In genomic region chr12:102461177-102461576, GRCm38 (mm10) we compare ENCODE assay signal across 11 mouse cellular contexts. TPM values are rescaled to one million over a fixed set of nuclear protein-coding genes. Genes with fewer than 3 reads are reported as not detected.
DNase-seq lines count a peak whose midpoint lies in the region; ATAC-seq and TF ChIP-seq lines count a peak whose summit lies in the region.
"Had no signal": no experiment of that assay in that cellular context is flagged by ENCODE, and none has a peak within 500 bp of the region (broad histone marks: within the 10 kb centered on the region; RNA-seq: fewer than 3 reads in every experiment).

No protein-coding gene starts in this region.

- 69% methylated on average over 5 of the region's 5 CpGs for WGBS in embryonic facial prominence, embryonic 11.5 days
- 71% methylated on average over 5 of the region's 5 CpGs for WGBS in embryonic facial prominence, embryonic 10.5 days
- 42% methylated on average over 5 of the region's 5 CpGs for WGBS in liver, embryonic 14.5 days (ENCODE audit: insufficient replicate concordance)

- H3K79me2 ChIP-seq in MEL (ENCODE audit: control insufficient read depth, insufficient read depth, low read length, poor library complexity): no peaks in the 10 kb centered on the region

- TF ChIP-seq EP300 in liver, embryonic 14.5 days (IDR thresholded peaks at IDR 0.05; ENCODE audit: low read depth): no peak
- TF ChIP-seq EP300 in MEL (IDR thresholded peaks at IDR 0.05; ENCODE audit: low read depth in 1 of 2, low read length in 2 of 2): no peak

- peak; percentile 91 for TF ChIP-seq RAD21 in MEL (IDR thresholded peaks at IDR 0.05; ENCODE audit: low read depth, low read length)

- H3K9ac ChIP-seq in embryonic facial prominence, embryonic 11.5 days (replicated peaks; ENCODE audit: low read length): no peak overlapping the region
- no peak overlapping the region for H3K9ac ChIP-seq in liver, embryonic 14.5 days (replicated peaks)
- H3K9ac ChIP-seq in MEL (ENCODE audit: control insufficient read depth, low read depth, low read length, poor library complexity, severe bottlenecking): no peak overlapping the region
- H3K9ac ChIP-seq: heart, embryonic 15.5 days; midbrain, embryonic 12.5 days had no signal

- no peak overlapping the region for H3K27ac ChIP-seq in embryonic facial prominence, embryonic 11.5 days (replicated peaks; ENCODE audit: low read depth, low read length)
- H3K27ac ChIP-seq in embryonic facial prominence, embryonic 10.5 days (replicated peaks): no peak overlapping the region
- no peak overlapping the region for H3K27ac ChIP-seq in liver, embryonic 14.5 days
- no peak overlapping the region for H3K27ac ChIP-seq in MEL (ENCODE audit: control insufficient read depth, low read depth, low read length)
- H3K27ac ChIP-seq: heart, embryonic 15.5 days; midbrain, embryonic 12.5 days had no signal

- no peak for ATAC-seq in embryonic facial prominence, embryonic 11.5 days (replicated peaks; ENCODE audit: insufficient number of reproducible peaks, low FRiP score, low TSS enrichment, low read depth)
- no peak for ATAC-seq in liver, embryonic 14.5 days (ENCODE audit: insufficient read depth)
- peak; percentile 72 for ATAC-seq in megakaryocyte progenitor cell, adult 5-6 weeks (replicated peaks; ENCODE audit: poor library complexity)

- no peaks in the 10 kb centered on the region for H3K9me3 ChIP-seq in embryonic facial prominence, embryonic 11.5 days (replicated peaks; ENCODE audit: control insufficient read depth, low read length)
- no peaks in the 10 kb centered on the region for H3K9me3 ChIP-seq in embryonic facial prominence, embryonic 10.5 days
- H3K9me3 ChIP-seq in liver, embryonic 14.5 days (ENCODE audit: control insufficient read depth, low read length): no peaks in the 10 kb centered on the region
- H3K9me3 ChIP-seq in MEL (replicated peaks; ENCODE audit: insufficient read depth, low read length): no peaks in the 10 kb centered on the region
- H3K9me3 ChIP-seq: heart, embryonic 15.5 days; midbrain, embryonic 12.5 days had no signal

- no peak overlapping the region for H3K4me2 ChIP-seq in embryonic facial prominence, embryonic 11.5 days (ENCODE audit: low read depth, low read length)
- no peak overlapping the region for H3K4me2 ChIP-seq in liver, embryonic 14.5 days (ENCODE audit: low read depth)
- H3K4me2 ChIP-seq: heart, embryonic 15.5 days; midbrain, embryonic 12.5 days had no signal

- H3K27me3 ChIP-seq in embryonic facial prominence, embryonic 11.5 days (ENCODE audit: control insufficient read depth, insufficient read depth, low read length): no peaks in the 10 kb centered on the region
- H3K27me3 ChIP-seq in embryonic facial prominence, embryonic 10.5 days (replicated peaks; ENCODE audit: low read depth, poor library complexity, severe bottlenecking): no peaks in the 10 kb centered on the region
- H3K27me3 ChIP-seq in liver, embryonic 14.5 days (ENCODE audit: control insufficient read depth, insufficient read depth, low read length): no peaks in the 10 kb centered on the region
- H3K27me3 ChIP-seq in MEL (ENCODE audit: control insufficient read depth in 1 of 2, insufficient read depth in 2 of 2, low read length in 2 of 2): no peaks in the 10 kb centered on the region; a peak in 1 of 4 replicates
- H3K27me3 ChIP-seq: heart, embryonic 15.5 days; midbrain, embryonic 12.5 days had no signal

- no peak overlapping the region for H3K4me3 ChIP-seq in embryonic facial prominence, embryonic 11.5 days (ENCODE audit: low read depth, low read length)
- no peak overlapping the region for H3K4me3 ChIP-seq in embryonic facial prominence, embryonic 10.5 days
- no peak overlapping the region for H3K4me3 ChIP-seq in liver, embryonic 14.5 days (ENCODE audit: insufficient read depth in 1 of 2, low read depth in 2 of 2, low read length in 2 of 2)
- H3K4me3 ChIP-seq in MEL (ENCODE audit: control insufficient read depth in 1 of 2, insufficient read depth in 1 of 2, low read depth in 2 of 2, low read length in 2 of 2): no peak overlapping the region
- H3K4me3 ChIP-seq: erythroblast, embryonic 14.5 days; heart, embryonic 15.5 days; midbrain, embryonic 12.5 days had no signal

- no peak for TF ChIP-seq POLR2A in MEL (IDR thresholded peaks at IDR 0.05; ENCODE audit: control insufficient read depth in 1 of 2, insufficient read depth in 1 of 2, low read depth in 1 of 2, low read length in 2 of 2, poor library complexity in 1 of 2)

- no peaks in the 10 kb centered on the region for H3K36me3 ChIP-seq in embryonic facial prominence, embryonic 11.5 days (replicated peaks; ENCODE audit: control insufficient read depth, insufficient read depth, low read depth, low read length)
- no peaks in the 10 kb centered on the region for H3K36me3 ChIP-seq in embryonic facial prominence, embryonic 10.5 days (replicated peaks)
- H3K36me3 ChIP-seq in liver, embryonic 14.5 days (replicated peaks; ENCODE audit: control insufficient read depth, insufficient read depth, low read depth): no peaks in the 10 kb centered on the region
- peaks cover 0 to 4% of the 10 kb centered on the region in 2 experiments; a peak in 2 of 4 replicates for H3K36me3 ChIP-seq in MEL (ENCODE audit: control insufficient read depth in 1 of 2, insufficient read depth in 2 of 2, low read length in 2 of 2)
- H3K36me3 ChIP-seq: heart, embryonic 15.5 days; midbrain, embryonic 12.5 days had no signal

- no peaks in the 10 kb centered on the region for H3K4me1 ChIP-seq in embryonic facial prominence, embryonic 11.5 days (ENCODE audit: control insufficient read depth, insufficient read depth, low read length)
- no peaks in the 10 kb centered on the region for H3K4me1 ChIP-seq in embryonic facial prominence, embryonic 10.5 days
- no peaks in the 10 kb centered on the region for H3K4me1 ChIP-seq in liver, embryonic 14.5 days (replicated peaks; ENCODE audit: control insufficient read depth in 2 of 2, insufficient read depth in 2 of 2, low read length in 1 of 2)
- peaks cover 0 to 2% of the 10 kb centered on the region in 2 experiments; a peak in 2 of 4 replicates for H3K4me1 ChIP-seq in MEL (ENCODE audit: control insufficient read depth in 1 of 2, insufficient read depth in 2 of 2, low read length in 2 of 2)
- H3K4me1 ChIP-seq: heart, embryonic 15.5 days; midbrain, embryonic 12.5 days had no signal

- DNase-seq in embryonic facial prominence, embryonic 11.5 days (ENCODE audit: low spot score): peak; percentile 28
- no peak for DNase-seq in embryonic facial prominence, embryonic 10.5 days (ENCODE audit: low spot score)
- no peak for DNase-seq in liver, embryonic 14.5 days (ENCODE audit: low read depth in 3 of 3, low spot score in 3 of 3)
- DNase-seq in liver: no peak
- peak; percentile 54 for DNase-seq in MEL (ENCODE audit: low read depth, low spot score)
- DNase-seq in spleen, postnatal 10 days (ENCODE audit: low spot score in 2 of 2): no peak
- DNase-seq in spleen, adult 18-20 months: no peak

- TF ChIP-seq CTCF in liver, embryonic 14.5 days (IDR thresholded peaks at IDR 0.05; ENCODE audit: low read depth): peak; percentile 39; the same call in 1 of the 2 replicates
- peak; percentile 19 to 86 (median 47); a peak in 5 of 6 replicates for TF ChIP-seq CTCF in MEL (IDR thresholded peaks at IDR 0.05 in 2 of 3, conservative IDR thresholded peaks at IDR 0.05 in 1 of 3; ENCODE audit: control insufficient read depth in 1 of 3, insufficient read depth in 1 of 3, low read depth in 2 of 3, low read length in 3 of 3, poor library complexity in 1 of 3, severe bottlenecking in 1 of 3)

TF ChIP-seq in MEL, 35 proteins besides CTCF, POLR2A, EP300 and RAD21:
- TF ChIP-seq SIN3A (IDR thresholded peaks at IDR 0.05; ENCODE audit: low read length): peak; percentile 20; the same call in 1 of the 2 replicates
- no peak for TF ChIP-seq ELF1 (IDR thresholded peaks at IDR 0.05; ENCODE audit: low read depth, low read length)
- TF ChIP-seq CHD2 (IDR thresholded peaks at IDR 0.05; ENCODE audit: low read length): no peak
- peak; percentile 63 for TF ChIP-seq ZNF384 (IDR thresholded peaks at IDR 0.05; ENCODE audit: low read depth, low read length)
- TF ChIP-seq SMC3 (IDR thresholded peaks at IDR 0.05; ENCODE audit: low read depth, low read length): peak; percentile 92
- TF ChIP-seq RCOR1 (IDR thresholded peaks at IDR 0.05; ENCODE audit: low read depth, low read length): no peak
- peak; percentile 97 for TF ChIP-seq ZC3H11A (IDR thresholded peaks at IDR 0.05; ENCODE audit: low read depth, low read length)

RNA-seq across cellular contexts. Expression of gene Golga5, which starts 7.8 kb away (rescaled TPM):
- 35.1 and 38.3 TPM in 2 replicates for polyA plus RNA-seq in embryonic facial prominence, embryonic 11.5 days (2014; fragmentation: Nextera tagmentation; extraction: Ambion mirVana)
- 28.4 and 31.3 TPM in 2 replicates for polyA plus RNA-seq in embryonic facial prominence, embryonic 10.5 days (2016; fragmentation: Nextera tagmentation; extraction: Ambion mirVana)
- 5.2 and 10.1 TPM in 2 replicates for polyA plus RNA-seq in liver, embryonic 14.5 days (2012; rRNA removed)
- polyA plus RNA-seq in liver, embryonic 14.5 days (2014; fragmentation: Nextera tagmentation; extraction: Ambion mirVana): 12.8 and 14.0 TPM in 2 replicates
- total RNA-seq in MEL (2012; rRNA removed): 22.3 and 25.9 TPM in 2 replicates
- polyA plus RNA-seq in MEL (2012; ENCODE audit: insufficient read depth in 1 of 2, insufficient read length in 2 of 2, low read depth in 1 of 2, low replicate concordance in 2 of 2, missing spikeins in 1 of 2): 10 to 100 TPM in 1 of 2 experiments, not detected in 1; 29.3 TPM
- total RNA-seq in megakaryocyte progenitor cell, adult 5-6 weeks (2015): 22.1 and 28.8 TPM in 2 replicates
- total RNA-seq in megakaryocyte progenitor cell, adult 5-6 weeks (2017): 69.0 and 74.0 TPM in 2 replicates

RNA-seq across cellular contexts. Expression of gene Lgmn, which starts 21.6 kb away (rescaled TPM):
- 61.5 and 65.5 TPM in 2 replicates for polyA plus RNA-seq in embryonic facial prominence, embryonic 11.5 days (2014; fragmentation: Nextera tagmentation; extraction: Ambion mirVana)
- 42.7 and 45.6 TPM in 2 replicates for polyA plus RNA-seq in embryonic facial prominence, embryonic 10.5 days (2016; fragmentation: Nextera tagmentation; extraction: Ambion mirVana)
- polyA plus RNA-seq in liver, embryonic 14.5 days (2012; rRNA removed): 36.3 and 38.6 TPM in 2 replicates
- 58.5 and 59.7 TPM in 2 replicates for polyA plus RNA-seq in liver, embryonic 14.5 days (2014; fragmentation: Nextera tagmentation; extraction: Ambion mirVana)
- 2.2 and 4.1 TPM in 2 replicates for total RNA-seq in MEL (2012; rRNA removed)
- 1 to 10 TPM in 1 of 2 experiments, not detected in 1; 8.0 TPM for polyA plus RNA-seq in MEL (2012; ENCODE audit: insufficient read depth in 1 of 2, insufficient read length in 2 of 2, low read depth in 1 of 2, low replicate concordance in 2 of 2, missing spikeins in 1 of 2)
- 2.1 and 2.9 TPM in 2 replicates for total RNA-seq in megakaryocyte progenitor cell, adult 5-6 weeks (2015)
- 0.71 and 2.2 TPM in 2 replicates for total RNA-seq in megakaryocyte progenitor cell, adult 5-6 weeks (2017)

Comparison
In these comparisons a context has a peak if more than half of its experiments do, and no peak if none do; other contexts are left out.
1. DNase-seq: peak in embryonic facial prominence, embryonic 11.5 days (single experiment) and MEL (single experiment); none in embryonic facial prominence, embryonic 10.5 days (single experiment), liver, embryonic 14.5 days (0 of 3), liver (single experiment), spleen, postnatal 10 days (0 of 2) and spleen, adult 18-20 months (0 of 2).